Mouse (Mus musculus): ENCODE data around the gene Cyb5r3. TPM values are rescaled to one million over a fixed set of nuclear protein-coding genes. Genes with fewer than 3 reads are reported as not detected.

The Cyb5r3 gene
- polyA plus RNA-seq, 1 experiment from 2014 or later: 154 TPM

- Histone ChIP-seq H3K4me3 (ENCODE audit: low read depth, low read length) (no peak overlapping the region), H3K27ac (ENCODE audit: low read depth, low read length) (no peak overlapping the region), H3K4me2 (no peak overlapping the region), H3K9me3 (replicated peaks; ENCODE audit: control insufficient read depth, low read length) (no peaks in the 10 kb centered on the region), H3K27me3 (ENCODE audit: control insufficient read depth, insufficient read depth, low read length) (no peaks in the 10 kb centered on the region), H3K9ac (ENCODE audit: low read depth, low read length) (no peak overlapping the region), H3K36me3 (ENCODE audit: control insufficient read depth, insufficient read depth, low read length) (peaks cover 24% of the 10 kb centered on the region), H3K4me1 (ENCODE audit: control insufficient read depth, insufficient read depth, low read length) (no peaks in the 10 kb centered on the region)
- no peak for ATAC-seq (replicated peaks; ENCODE audit: insufficient number of reproducible peaks, low FRiP score, low TSS enrichment)
- 93% methylated on average over 7 of the region's 7 CpGs for WGBS (ENCODE audit: insufficient replicate concordance)
These were observed 13.7 kb downstream of the Cyb5r3 start for GRCm38 (mm10) chr15:83158587-83159160.

- Histone ChIP-seq H3K4me3 (ENCODE audit: low read depth, low read length) (no peak overlapping the region), H3K27me3 (ENCODE audit: control insufficient read depth, insufficient read depth, low read length) (no peaks in the 10 kb centered on the region), H3K27ac (ENCODE audit: low read depth, low read length) (no peak overlapping the region), H3K9me3 (replicated peaks; ENCODE audit: control insufficient read depth, low read length) (no peaks in the 10 kb centered on the region), H3K9ac (ENCODE audit: low read depth, low read length) (no peak overlapping the region), H3K4me1 (ENCODE audit: control insufficient read depth, insufficient read depth, low read length) (no peaks in the 10 kb centered on the region), H3K36me3 (ENCODE audit: control insufficient read depth, insufficient read depth, low read length) (peaks cover 24% of the 10 kb centered on the region), H3K4me2 (no peak overlapping the region)
- 92% methylated on average over 6 of the region's 6 CpGs for WGBS (ENCODE audit: insufficient replicate concordance)
- no peak for ATAC-seq (replicated peaks; ENCODE audit: insufficient number of reproducible peaks, low FRiP score, low TSS enrichment)
These were observed 14.7 kb downstream of the Cyb5r3 start for GRCm38 (mm10) chr15:83157667-83158064.

GRCm38 (mm10) chr15:83156929-83157666 is 15.3 kb downstream of the Cyb5r3 start:
- Histone ChIP-seq H3K27ac (ENCODE audit: low read depth, low read length) (no peak overlapping the region), H3K36me3 (ENCODE audit: control insufficient read depth, insufficient read depth, low read length) (peaks cover 24% of the 10 kb centered on the region), H3K9me3 (replicated peaks; ENCODE audit: control insufficient read depth, low read length) (no peaks in the 10 kb centered on the region), H3K27me3 (ENCODE audit: control insufficient read depth, insufficient read depth, low read length) (no peaks in the 10 kb centered on the region), H3K4me3 (ENCODE audit: low read depth, low read length) (no peak overlapping the region), H3K4me1 (ENCODE audit: control insufficient read depth, insufficient read depth, low read length) (no peaks in the 10 kb centered on the region), H3K4me2 (no peak overlapping the region), H3K9ac (ENCODE audit: low read depth, low read length) (no peak overlapping the region)
- 77% methylated on average over 11 of the region's 11 CpGs for WGBS (ENCODE audit: insufficient replicate concordance)
- no peak for ATAC-seq (replicated peaks; ENCODE audit: insufficient number of reproducible peaks, low FRiP score, low TSS enrichment)

- Histone ChIP-seq H3K4me3 (ENCODE audit: low read depth, low read length) (no peak overlapping the region), H3K27ac (ENCODE audit: low read depth, low read length) (no peak overlapping the region), H3K36me3 (ENCODE audit: control insufficient read depth, insufficient read depth, low read length) (peaks cover 21% of the 10 kb centered on the region), H3K9ac (ENCODE audit: low read depth, low read length) (no peak overlapping the region), H3K4me1 (ENCODE audit: control insufficient read depth, insufficient read depth, low read length) (no peaks in the 10 kb centered on the region), H3K27me3 (ENCODE audit: control insufficient read depth, insufficient read depth, low read length) (no peaks in the 10 kb centered on the region), H3K9me3 (replicated peaks; ENCODE audit: control insufficient read depth, low read length) (no peaks in the 10 kb centered on the region), H3K4me2 (no peak overlapping the region)
- no peak for ATAC-seq (replicated peaks; ENCODE audit: insufficient number of reproducible peaks, low FRiP score, low TSS enrichment)
- 64% methylated on average over 6 of the region's 6 CpGs for WGBS (ENCODE audit: insufficient replicate concordance)
These were observed 16.5 kb downstream of the Cyb5r3 start for GRCm38 (mm10) chr15:83155672-83156419.

GRCm38 (mm10) chr15:83154309-83154708 is 18.1 kb downstream of the Cyb5r3 start:
- H3K9ac ChIP-seq (ENCODE audit: low read depth, low read length): no peak overlapping the region
- no peak overlapping the region for H3K4me2 ChIP-seq
- no peaks in the 10 kb centered on the region for H3K27me3 ChIP-seq (ENCODE audit: control insufficient read depth, insufficient read depth, low read length)
- H3K9me3 ChIP-seq (replicated peaks; ENCODE audit: control insufficient read depth, low read length): no peaks in the 10 kb centered on the region
- peaks cover 11% of the 10 kb centered on the region for H3K36me3 ChIP-seq (ENCODE audit: control insufficient read depth, insufficient read depth, low read length)
- no peak overlapping the region for H3K4me3 ChIP-seq (ENCODE audit: low read depth, low read length)
- ATAC-seq (replicated peaks; ENCODE audit: insufficient number of reproducible peaks, low FRiP score, low TSS enrichment): no peak
- WGBS (ENCODE audit: insufficient replicate concordance): 89% methylated on average over 7 of the region's 7 CpGs
- no peaks in the 10 kb centered on the region for H3K4me1 ChIP-seq (ENCODE audit: control insufficient read depth, insufficient read depth, low read length)
- H3K27ac ChIP-seq (ENCODE audit: low read depth, low read length): no peak overlapping the region

GRCm38 (mm10) chr15:83150694-83151093 is 21.7 kb downstream of the Cyb5r3 start:
- WGBS (ENCODE audit: insufficient replicate concordance): 82% methylated on average over 4 of the region's 4 CpGs
- ATAC-seq (replicated peaks; ENCODE audit: insufficient number of reproducible peaks, low FRiP score, low TSS enrichment): no peak
- H3K9ac ChIP-seq (ENCODE audit: low read depth, low read length): no peak overlapping the region
- H3K9me3 ChIP-seq (replicated peaks; ENCODE audit: control insufficient read depth, low read length): no peaks in the 10 kb centered on the region
- H3K4me3 ChIP-seq (ENCODE audit: low read depth, low read length): no peak overlapping the region
- peaks cover 5% of the 10 kb centered on the region for H3K4me1 ChIP-seq (ENCODE audit: control insufficient read depth, insufficient read depth, low read length)
- H3K27ac ChIP-seq (ENCODE audit: low read depth, low read length): no peak overlapping the region
- H3K4me2 ChIP-seq: no peak overlapping the region
- no peaks in the 10 kb centered on the region for H3K27me3 ChIP-seq (ENCODE audit: control insufficient read depth, insufficient read depth, low read length)
- peaks cover 15% of the 10 kb centered on the region for H3K36me3 ChIP-seq (ENCODE audit: control insufficient read depth, insufficient read depth, low read length)

- WGBS (ENCODE audit: insufficient replicate concordance): 24% methylated on average over 3 of the region's 3 CpGs
- Histone ChIP-seq H3K4me2 (peak overlapping the region; percentile 94), H3K9me3 (replicated peaks; ENCODE audit: control insufficient read depth, low read length) (no peaks in the 10 kb centered on the region), H3K36me3 (ENCODE audit: control insufficient read depth, insufficient read depth, low read length) (peaks cover 18% of the 10 kb centered on the region), H3K9ac (ENCODE audit: low read depth, low read length) (peak overlapping the region; percentile 97), H3K27me3 (ENCODE audit: control insufficient read depth, insufficient read depth, low read length) (no peaks in the 10 kb centered on the region), H3K4me3 (ENCODE audit: low read depth, low read length) (peak overlapping the region; percentile 6; the same call in 1 of the 2 replicates), H3K27ac (ENCODE audit: low read depth, low read length) (peak overlapping the region; percentile 97), H3K4me1 (ENCODE audit: control insufficient read depth, insufficient read depth, low read length) (peaks cover 5% of the 10 kb centered on the region)
- ATAC-seq (replicated peaks; ENCODE audit: insufficient number of reproducible peaks, low FRiP score, low TSS enrichment): no peak
These were observed 22.3 kb downstream of the Cyb5r3 start for GRCm38 (mm10) chr15:83150073-83150442.

GRCm38 (mm10) chr15:83149196-83150072 is 23.0 kb downstream of the Cyb5r3 start, which contains the start of gene Poldip3:
TSS of gene Poldip3 (minus strand) at chr15:83149384.
- under 1% methylated on average over 56 of the region's 56 CpGs for WGBS (ENCODE audit: insufficient replicate concordance)
- Histone ChIP-seq H3K9ac (ENCODE audit: low read depth, low read length) (peak within 1 kb of the TSS; percentile 97), H3K4me1 (ENCODE audit: control insufficient read depth, insufficient read depth, low read length) (peaks cover 5% of the 10 kb centered on the region), H3K27me3 (ENCODE audit: control insufficient read depth, insufficient read depth, low read length) (no peaks in the 10 kb centered on the region), H3K9me3 (replicated peaks; ENCODE audit: control insufficient read depth, low read length) (no peaks in the 10 kb centered on the region), H3K4me2 (peak within 1 kb of the TSS; percentile 94), H3K36me3 (ENCODE audit: control insufficient read depth, insufficient read depth, low read length) (peaks cover 18% of the 10 kb centered on the region), H3K4me3 (ENCODE audit: low read depth, low read length) (peak within 1 kb of the TSS; percentile 96), H3K27ac (ENCODE audit: low read depth, low read length) (peak within 1 kb of the TSS; percentile 97)
- ATAC-seq (replicated peaks; ENCODE audit: insufficient number of reproducible peaks, low FRiP score, low TSS enrichment): peak; percentile 92
